Mouse (Mus musculus) limb, embryonic 15.5 days (tissue): ENCODE measurements around the gene Cnga1. TPM values are rescaled to one million over a fixed set of nuclear protein-coding genes. Genes with fewer than 3 reads are reported as not detected.

Experiments used
- ATAC-seq: fragments of 200-750 bp; cut with Nextera tagmentation; 2 replicates; pipeline ENCODE4 v1.8.0; 2017; ENCODE audit warnings: low read depth, moderate TSS enrichment; ENCODE audit not compliant: insufficient number of reproducible peaks, low FRiP score, low TSS enrichment
- H3K27ac ChIP-seq: fragments of 300-500 bp; sonication (generic); 2 replicates; pipeline ENCODE4 v1.5.1; 2015; ENCODE audit warnings: moderate library complexity, mild to moderate bottlenecking, inconsistent platforms
- H3K27me3 ChIP-seq: fragments of 300-500 bp; sonication (generic); 2 replicates; pipeline ENCODE4 v1.6.1; 2015; ENCODE audit warnings: inconsistent platforms
- H3K36me3 ChIP-seq: fragments of 300-500 bp; sonication (generic); 2 replicates; pipeline ENCODE4 v1.6.1; 2015; ENCODE audit warnings: inconsistent platforms
- H3K4me1 ChIP-seq: fragments of 300-500 bp; sonication (generic); 2 replicates; pipeline ENCODE4 v1.6.1; 2015; ENCODE audit warnings: inconsistent platforms
- H3K4me2 ChIP-seq: fragments of 300-500 bp; sonication (generic); 2 replicates; pipeline ENCODE4 v1.6.1; 2015; ENCODE audit warnings: mild to moderate bottlenecking, inconsistent platforms
- H3K4me3 ChIP-seq: fragments of 300-500 bp; sonication (generic); 2 replicates; pipeline ENCODE4 v1.5.1; 2015; ENCODE audit warnings: mild to moderate bottlenecking, inconsistent platforms
- H3K9ac ChIP-seq: fragments of 300-500 bp; sonication (generic); 2 replicates; pipeline ENCODE4 v1.6.1; 2015; ENCODE audit warnings: inconsistent platforms
- H3K9me3 ChIP-seq: fragments of 300-500 bp; sonication (generic); 2 replicates; pipeline ENCODE4 v1.6.1; 2016; ENCODE audit warnings: inconsistent platforms
- WGBS: fragments of 180-500 bp; shearing (Covaris S2); methylation state at CpG from one replicate; pipeline ENCODE4 v1.1.7; 2015; 5-methylcytosine and 5-hydroxymethylcytosine counted together
- polyA plus RNA-seq: library from polyadenylated mRNA; unstranded; fragments of >200 nt; fragmentation: Nextera tagmentation; extraction: Ambion mirVana; gene quantifications from 2 replicates; pipeline ENCODE4 v1.2.1, GENCODE M21; 2015

Gene Cnga1
- polyA plus RNA-seq, result not detected in 2 replicates

DNA sequence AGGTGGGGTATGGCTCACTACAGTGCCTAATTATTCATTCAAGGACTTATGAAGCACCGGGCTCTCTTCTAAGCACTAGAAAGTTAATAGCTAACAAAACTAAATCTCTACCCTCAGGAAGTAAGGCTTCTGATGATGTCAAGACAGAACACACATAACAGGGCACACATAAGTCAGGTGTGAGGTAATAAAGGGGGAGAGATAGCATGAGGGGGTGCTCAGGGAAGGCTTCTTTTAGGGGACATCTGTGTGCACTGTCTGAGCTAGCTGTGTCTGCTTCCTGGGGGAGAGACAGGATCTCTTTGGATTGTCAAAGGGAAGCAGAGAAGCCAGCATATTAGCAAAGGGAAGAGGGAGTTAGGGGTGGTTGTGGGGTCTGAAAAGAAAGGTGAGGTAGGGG, at the start of gene Cnga1:
Gene Cnga1, minus strand, starts transcription at position 101 of the 400 bp plus-strand sequence.
- no peak for ATAC-seq
- Histone ChIP-seq H3K27me3 (peaks cover 26% of the 10 kb centered on the region), H3K36me3 (no peaks in the 10 kb centered on the region), H3K9me3 (no peaks in the 10 kb centered on the region), H3K4me3 (no peak within 1 kb of the TSS), H3K4me1 (peaks cover 13% of the 10 kb centered on the region), H3K27ac (no peak within 1 kb of the TSS), H3K9ac (no peak within 1 kb of the TSS), H3K4me2 (no peak within 1 kb of the TSS)
- WGBS, result 38% methylated on average over 1 of the region's 1 CpGs

DNA sequence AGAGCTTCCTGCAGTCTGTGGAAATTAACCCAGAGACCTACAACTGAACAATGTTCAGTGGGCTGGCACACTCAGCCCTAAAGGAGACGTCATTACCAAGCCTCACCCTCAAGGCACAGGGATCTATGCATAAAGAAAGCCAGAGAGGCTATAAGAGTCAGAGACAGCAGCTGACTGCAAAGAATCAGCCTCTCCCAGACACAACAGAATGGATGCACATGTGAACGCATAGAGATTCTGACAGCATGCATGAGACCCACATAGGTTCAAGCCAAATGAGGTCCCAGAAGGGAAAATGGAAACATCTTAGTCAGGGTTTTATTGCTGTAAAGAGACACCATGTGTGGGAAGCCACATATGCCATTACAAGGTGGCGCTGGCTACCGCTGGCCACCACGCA, 46.4 kb upstream of the Cnga1 start:
- Histone ChIP-seq H3K4me3 (no peak overlapping the region), H3K27ac (no peak overlapping the region), H3K9ac (no peak overlapping the region), H3K4me1 (no peaks in the 10 kb centered on the region), H3K27me3 (no peaks in the 10 kb centered on the region), H3K36me3 (no peaks in the 10 kb centered on the region), H3K9me3 (no peaks in the 10 kb centered on the region), H3K4me2 (no peak overlapping the region)
- WGBS, result 88% methylated on average over 5 of the region's 5 CpGs
- no peak for ATAC-seq

DNA sequence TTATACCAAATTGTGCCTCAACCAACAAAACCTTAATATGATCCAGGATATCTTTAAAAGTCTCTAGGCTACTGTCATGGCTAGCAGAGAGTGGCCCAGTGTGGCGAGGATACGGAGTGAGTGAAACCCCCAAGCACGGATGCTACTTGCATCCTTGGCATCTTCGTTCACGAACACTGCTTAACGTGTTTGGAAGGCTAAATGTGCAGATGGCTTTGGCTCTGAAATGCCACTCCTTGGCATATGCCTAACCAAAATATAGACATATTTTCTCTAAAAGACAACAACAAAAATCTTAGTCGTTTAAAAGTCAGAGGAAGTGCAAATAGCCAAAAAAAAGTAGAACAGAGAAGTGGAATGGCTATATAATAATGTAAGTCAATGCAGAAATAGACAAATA, 45.5 kb upstream of the Cnga1 start:
- ATAC-seq, result no peak
- no peaks in the 10 kb centered on the region for H3K9me3 ChIP-seq
- H3K36me3 ChIP-seq, result no peaks in the 10 kb centered on the region

DNA sequence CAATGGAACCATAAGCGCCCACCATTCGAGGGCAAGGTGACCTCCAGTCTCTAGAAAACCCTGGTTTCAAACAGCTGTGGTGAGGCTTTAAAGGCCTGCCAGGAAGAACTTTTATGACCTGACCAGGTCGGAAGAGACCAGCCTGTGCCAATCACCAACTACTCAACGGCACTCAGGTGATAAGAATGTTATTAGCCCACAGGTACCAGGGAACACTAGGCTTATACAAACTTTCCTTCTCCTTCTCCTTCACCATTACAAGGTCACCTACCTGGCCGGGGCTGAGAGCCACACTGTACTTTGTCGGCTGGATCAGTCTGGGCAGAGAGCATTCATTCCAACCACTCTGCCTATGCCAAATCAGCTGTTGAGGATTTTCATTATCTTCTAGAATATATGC, 37.4 kb upstream of the Cnga1 start:
- 66% methylated on average over 6 of the region's 6 CpGs for WGBS
- no peak overlapping the region for H3K27ac ChIP-seq
- ATAC-seq, result no peak
- no peaks in the 10 kb centered on the region for H3K36me3 ChIP-seq
- no peak overlapping the region for H3K4me2 ChIP-seq
- no peaks in the 10 kb centered on the region for H3K4me1 ChIP-seq
- no peak overlapping the region for H3K4me3 ChIP-seq
- no peak overlapping the region for H3K9ac ChIP-seq
- H3K9me3 ChIP-seq, result no peaks in the 10 kb centered on the region
- H3K27me3 ChIP-seq, result no peaks in the 10 kb centered on the region

More for the DNA sequence above, 45.5 kb upstream of the Cnga1 start:
- H3K4me2 ChIP-seq, result no peak overlapping the region
- no peak overlapping the region for H3K27ac ChIP-seq
- 90% methylated on average over 7 of the region's 7 CpGs for WGBS
- H3K27me3 ChIP-seq, result no peaks in the 10 kb centered on the region
- no peak overlapping the region for H3K9ac ChIP-seq
- no peaks in the 10 kb centered on the region for H3K4me1 ChIP-seq
- H3K4me3 ChIP-seq, result no peak overlapping the region

DNA sequence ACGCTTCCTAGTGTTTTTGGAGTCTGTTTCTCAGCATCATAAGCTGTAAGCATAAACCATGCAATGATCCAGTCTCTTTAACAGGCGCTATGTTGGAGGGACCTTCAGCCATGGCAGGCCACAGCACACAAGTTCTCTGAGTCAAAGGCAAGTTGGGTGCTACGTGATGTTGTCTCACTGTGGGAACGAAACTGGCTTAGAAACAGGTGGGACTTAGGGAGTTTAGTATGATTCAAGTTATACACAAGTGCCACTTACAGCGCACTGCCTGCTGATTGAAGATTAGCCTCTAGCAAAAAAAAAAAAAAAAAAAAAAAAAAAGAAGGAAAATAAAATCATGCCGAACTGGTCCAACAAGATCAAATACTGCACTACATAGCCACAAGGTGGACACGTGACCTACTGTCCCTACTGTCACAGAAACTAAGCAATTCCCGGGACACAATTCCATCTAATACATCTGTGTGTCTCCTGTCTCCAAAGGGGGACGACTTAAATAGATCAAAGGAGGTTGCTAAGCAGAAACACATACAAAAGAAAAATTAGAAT, 31.0 kb upstream of the Cnga1 start:
- WGBS, result 69% methylated on average over 9 of the region's 9 CpGs
- Histone ChIP-seq H3K9ac (no peak overlapping the region), H3K4me2 (no peak overlapping the region), H3K4me1 (no peaks in the 10 kb centered on the region), H3K27me3 (no peaks in the 10 kb centered on the region), H3K4me3 (no peak overlapping the region), H3K36me3 (no peaks in the 10 kb centered on the region), H3K9me3 (no peaks in the 10 kb centered on the region), H3K27ac (peak overlapping the region; percentile 75)
- no peak for ATAC-seq

DNA sequence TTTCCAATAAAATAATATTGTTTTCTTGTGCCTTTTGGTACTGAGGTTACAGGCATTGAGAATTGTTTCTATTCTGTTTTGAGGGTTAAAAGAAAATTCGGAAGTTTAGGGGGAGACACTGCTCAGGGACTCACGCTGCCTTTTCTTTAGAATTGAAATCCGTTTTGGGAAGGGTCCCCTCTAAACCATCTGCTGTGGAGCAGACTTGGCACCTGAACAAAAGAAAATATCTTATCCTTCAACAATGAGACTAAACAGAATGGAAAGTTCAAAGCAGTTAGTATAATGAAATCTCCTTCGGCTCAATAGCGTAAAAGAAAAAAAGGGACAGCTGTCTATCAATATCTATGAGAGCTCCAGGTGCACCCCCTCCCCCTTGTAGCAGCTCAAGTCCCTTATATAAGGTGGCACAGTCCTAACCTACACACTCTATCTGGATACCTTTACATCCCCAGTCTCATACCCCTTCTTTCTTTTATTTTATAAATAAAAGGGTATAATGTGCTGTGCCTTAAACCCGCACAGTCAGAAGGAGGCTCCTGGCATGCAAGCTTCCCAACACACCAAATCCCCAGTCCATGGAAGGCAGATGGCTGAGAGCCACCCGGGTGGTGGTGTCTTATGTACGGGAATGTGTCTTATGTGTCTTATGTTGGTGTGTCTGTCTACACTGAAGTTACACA, 27.1 kb upstream of the Cnga1 start:
- ATAC-seq, result no peak
- Histone ChIP-seq H3K27me3 (no peaks in the 10 kb centered on the region), H3K9me3 (no peaks in the 10 kb centered on the region), H3K4me1 (no peaks in the 10 kb centered on the region), H3K4me2 (no peak overlapping the region), H3K4me3 (no peak overlapping the region), H3K36me3 (no peaks in the 10 kb centered on the region), H3K9ac (no peak overlapping the region), H3K27ac (no peak overlapping the region)
- 64% methylated on average over 8 of the region's 8 CpGs for WGBS

DNA sequence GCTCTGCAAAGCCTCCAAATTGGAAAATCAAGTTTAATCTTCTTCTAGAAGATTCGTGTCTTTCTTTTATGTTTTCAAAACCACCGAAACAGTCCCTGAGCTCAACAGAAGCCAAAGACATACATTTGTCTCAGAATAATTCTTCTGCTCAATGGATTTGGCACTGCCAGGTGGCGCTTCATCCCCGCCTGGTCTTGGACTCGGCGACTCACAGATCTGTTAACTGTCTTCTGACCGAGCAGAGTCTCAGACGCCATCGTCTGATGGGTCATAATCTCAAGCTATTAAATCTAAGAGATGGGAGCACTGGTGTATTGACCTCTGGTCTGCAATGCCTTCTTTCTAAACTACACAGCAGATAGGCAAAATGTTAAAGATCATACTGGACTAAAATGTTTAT, 24.3 kb upstream of the Cnga1 start:
- ATAC-seq, result no peak
- H3K9me3 ChIP-seq, result no peaks in the 10 kb centered on the region
- no peaks in the 10 kb centered on the region for H3K36me3 ChIP-seq
- no peak overlapping the region for H3K9ac ChIP-seq
- no peak overlapping the region for H3K4me2 ChIP-seq
- H3K4me3 ChIP-seq, result no peak overlapping the region
- 81% methylated on average over 9 of the region's 9 CpGs for WGBS
- no peaks in the 10 kb centered on the region for H3K27me3 ChIP-seq
- H3K27ac ChIP-seq, result no peak overlapping the region
- H3K4me1 ChIP-seq, result no peaks in the 10 kb centered on the region

DNA sequence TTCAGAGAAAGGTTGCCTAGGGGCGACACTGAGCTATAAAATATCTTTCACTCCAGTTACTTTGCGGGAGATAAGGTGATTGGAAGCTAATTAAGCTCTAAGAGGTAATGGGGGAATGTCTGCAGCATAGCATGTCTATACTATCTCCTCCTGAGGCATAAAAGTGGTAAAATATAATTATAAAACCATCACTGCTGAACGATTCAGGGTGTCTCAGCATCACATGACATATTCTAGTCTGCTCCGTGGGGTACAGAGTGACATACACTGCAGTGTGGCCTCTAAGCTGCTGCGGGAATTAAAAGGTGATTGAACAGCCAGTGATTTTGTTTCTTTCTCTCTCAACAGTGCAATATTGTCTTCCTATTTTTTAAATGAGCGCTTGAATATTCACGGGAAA, 22.4 kb upstream of the Cnga1 start:
- Histone ChIP-seq H3K4me2 (no peak overlapping the region), H3K27ac (no peak overlapping the region), H3K4me3 (no peak overlapping the region), H3K27me3 (no peaks in the 10 kb centered on the region), H3K4me1 (no peaks in the 10 kb centered on the region), H3K9me3 (no peaks in the 10 kb centered on the region), H3K9ac (no peak overlapping the region), H3K36me3 (no peaks in the 10 kb centered on the region)
- WGBS, result 69% methylated on average over 7 of the region's 7 CpGs
- no peak for ATAC-seq

DNA sequence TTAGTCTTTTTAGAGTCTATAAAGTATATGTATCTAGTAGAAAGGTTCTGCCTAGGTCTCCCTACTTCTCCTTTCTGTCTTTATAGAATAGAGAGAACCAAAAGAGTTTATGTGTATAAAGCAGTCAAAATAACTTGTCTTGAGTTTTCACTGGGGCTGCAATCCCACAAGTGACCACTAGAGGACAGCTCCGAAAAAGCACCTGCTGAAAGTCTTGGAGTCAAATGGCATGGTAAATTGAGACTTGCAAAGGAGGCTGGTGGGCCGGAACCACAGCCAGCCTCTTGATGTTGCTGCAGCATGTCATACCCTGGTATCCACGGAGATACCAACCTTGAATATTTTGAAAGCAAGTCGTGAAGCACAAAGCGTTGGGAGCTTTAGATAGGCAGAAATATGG, 21.2 kb upstream of the Cnga1 start:
- Histone ChIP-seq H3K4me1 (no peaks in the 10 kb centered on the region), H3K36me3 (no peaks in the 10 kb centered on the region), H3K4me3 (no peak overlapping the region), H3K9me3 (no peaks in the 10 kb centered on the region), H3K27ac (no peak overlapping the region), H3K27me3 (no peaks in the 10 kb centered on the region), H3K9ac (no peak overlapping the region), H3K4me2 (no peak overlapping the region)
- no peak for ATAC-seq
- 24% methylated on average over 5 of the region's 5 CpGs for WGBS

DNA sequence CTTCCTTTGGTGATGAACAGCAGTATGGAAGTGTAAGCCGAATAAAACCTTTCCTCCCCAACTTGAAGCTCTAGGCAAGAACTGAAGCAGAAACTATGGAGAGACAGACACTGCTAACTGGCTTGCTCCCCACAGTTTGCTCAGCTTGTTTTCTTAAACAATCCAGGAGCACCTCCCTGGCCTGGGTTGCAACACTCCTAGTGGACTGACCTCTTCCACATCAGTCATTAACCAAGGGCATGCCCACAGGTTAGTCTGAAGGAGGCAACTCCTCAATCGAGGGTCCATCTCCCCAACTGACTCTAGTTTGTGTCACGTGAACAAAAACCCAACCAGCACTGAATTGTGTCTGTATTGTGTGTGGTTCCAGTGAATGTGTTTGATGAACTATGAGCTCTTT, 20.8 kb upstream of the Cnga1 start:
- 50% methylated on average over 3 of the region's 3 CpGs for WGBS
- Histone ChIP-seq H3K27ac (no peak overlapping the region), H3K36me3 (no peaks in the 10 kb centered on the region), H3K27me3 (no peaks in the 10 kb centered on the region), H3K9ac (no peak overlapping the region), H3K4me2 (no peak overlapping the region), H3K4me1 (no peaks in the 10 kb centered on the region), H3K4me3 (no peak overlapping the region), H3K9me3 (no peaks in the 10 kb centered on the region)
- ATAC-seq, result no peak

DNA sequence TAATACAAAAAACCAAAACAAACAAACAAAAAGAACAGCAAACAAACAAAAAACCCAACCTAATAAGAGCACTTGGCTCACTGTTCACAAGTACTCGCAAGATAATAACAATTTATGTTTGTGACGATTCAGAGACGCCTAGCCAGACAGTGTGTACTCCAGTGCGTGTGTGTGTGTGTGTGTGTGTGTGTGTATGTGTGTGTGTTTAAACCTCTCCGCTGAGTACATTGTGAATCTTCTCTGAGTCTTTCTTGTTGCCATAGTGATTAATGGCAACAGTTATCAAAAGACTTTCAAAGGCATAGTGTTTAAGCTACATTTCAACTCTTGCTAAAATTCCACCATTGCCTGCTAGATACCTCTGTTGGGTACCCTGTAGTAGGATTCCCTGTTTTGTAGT, 20.1 kb upstream of the Cnga1 start:
- Histone ChIP-seq H3K27ac (no peak overlapping the region), H3K27me3 (no peaks in the 10 kb centered on the region), H3K9me3 (no peaks in the 10 kb centered on the region), H3K36me3 (no peaks in the 10 kb centered on the region), H3K4me2 (no peak overlapping the region), H3K4me3 (no peak overlapping the region), H3K4me1 (no peaks in the 10 kb centered on the region), H3K9ac (no peak overlapping the region)
- ATAC-seq, result no peak
- 88% methylated on average over 5 of the region's 5 CpGs for WGBS

DNA sequence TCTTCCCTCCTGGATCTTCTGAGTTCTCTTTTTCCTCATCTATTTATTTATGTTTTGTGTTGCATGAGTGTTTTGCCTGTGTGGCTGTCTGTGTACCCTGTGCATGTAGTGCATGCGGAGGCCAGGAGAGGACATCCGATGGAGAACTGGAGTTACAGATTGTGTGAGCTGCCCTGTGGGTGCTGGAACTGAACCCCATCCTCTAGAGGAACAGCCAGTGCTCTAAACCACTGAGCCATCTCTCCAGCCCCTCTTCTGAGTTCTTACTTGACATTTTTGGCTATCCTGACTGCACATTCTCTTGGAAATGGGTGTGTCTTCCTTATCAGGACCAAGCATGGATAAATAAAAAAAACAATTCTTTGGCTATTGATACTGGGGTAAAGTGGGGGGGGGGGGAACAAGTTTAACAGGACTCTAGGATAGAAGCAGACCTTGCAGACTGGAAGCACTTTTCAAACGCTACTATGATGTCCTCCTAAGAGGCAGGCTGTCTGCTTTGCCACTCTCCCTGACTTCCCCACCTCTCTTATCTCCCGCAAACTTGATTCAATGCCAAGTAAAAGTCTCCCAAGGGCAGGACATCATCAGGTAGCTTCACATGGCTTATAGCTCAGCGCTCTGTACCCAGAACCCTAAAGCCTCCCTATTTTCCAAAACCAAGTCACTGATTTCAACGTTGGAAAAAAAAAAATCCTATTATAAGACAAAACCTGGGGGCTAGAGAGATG, 17.1 kb upstream of the Cnga1 start:
- no peak for ATAC-seq
- Histone ChIP-seq H3K4me2 (no peak overlapping the region), H3K4me3 (no peak overlapping the region), H3K9me3 (no peaks in the 10 kb centered on the region), H3K36me3 (no peaks in the 10 kb centered on the region), H3K27me3 (no peaks in the 10 kb centered on the region), H3K4me1 (peaks cover 5% of the 10 kb centered on the region; the same call in 1 of the 2 replicates), H3K9ac (no peak overlapping the region), H3K27ac (no peak overlapping the region)
- 78% methylated on average over 6 of the region's 6 CpGs for WGBS
